Mouse (Mus musculus) adrenal gland (tissue): Measurements from ENCODE around the gene Slc35f4.

Source experiments
- intact Hi-C: fragments of 180-260 bp; cut with DNase I; formaldehyde crosslinking; loops from one replicate; pipeline ENCODE4 v1.15.1; 2025

Gene Slc35f4

GRCm38 (mm10) chr14:49348897-49349250 is 177.0 kb downstream of the Slc35f4 start:
- intact Hi-C loops = loop anchor here (2.0 kb wide), 1 partner anchor 110 kb away; no protein-coding TSS in a partner anchor

GRCm38 (mm10) chr14:49348164-49348896 is 177.5 kb downstream of the Slc35f4 start:
- intact Hi-C loops = loop anchor here (2.0 kb wide), 1 partner anchor 110 kb away; no protein-coding TSS in a partner anchor

GRCm38 (mm10) chr14:49345835-49346234 is 180.0 kb downstream of the Slc35f4 start:
- intact Hi-C loops = no loop called here

- intact Hi-C loops = no loop called here
Observed at GRCm38 (mm10) chr14:49337011-49337410, 188.8 kb downstream of the Slc35f4 start.

GRCm38 (mm10) chr14:49333841-49334240 is 192.0 kb downstream of the Slc35f4 start:
- intact Hi-C loops = no loop called here

GRCm38 (mm10) chr14:49316493-49316894 is 209.4 kb downstream of the Slc35f4 start:
- intact Hi-C loops = no loop called here

- intact Hi-C loops = no loop called here
Observed at GRCm38 (mm10) chr14:49313981-49314380, 211.9 kb downstream of the Slc35f4 start.

- intact Hi-C loops = no loop called here
Observed at GRCm38 (mm10) chr14:49313376-49313775, 212.5 kb downstream of the Slc35f4 start.

- intact Hi-C loops = no loop called here
Observed at GRCm38 (mm10) chr14:49311548-49311947, 214.3 kb downstream of the Slc35f4 start.

- intact Hi-C loops = no loop called here
Observed at GRCm38 (mm10) chr14:49311091-49311492, 214.8 kb downstream of the Slc35f4 start.

- intact Hi-C loops = no loop called here
Observed at GRCm38 (mm10) chr14:49309670-49310069, 216.2 kb downstream of the Slc35f4 start.

- intact Hi-C loops = no loop called here
Observed at GRCm38 (mm10) chr14:49308591-49308990, 217.3 kb downstream of the Slc35f4 start.

GRCm38 (mm10) chr14:49307842-49308241 is 218.0 kb downstream of the Slc35f4 start:
- intact Hi-C loops = no loop called here

GRCm38 (mm10) chr14:49305534-49306409 is 220.1 kb downstream of the Slc35f4 start:
- intact Hi-C loops = no loop called here

GRCm38 (mm10) chr14:49302271-49302857 is 223.5 kb downstream of the Slc35f4 start:
- intact Hi-C loops = no loop called here

GRCm38 (mm10) chr14:49300981-49301619 is 224.7 kb downstream of the Slc35f4 start:
- intact Hi-C loops = no loop called here

- intact Hi-C loops = no loop called here
Observed at GRCm38 (mm10) chr14:49300326-49300725, 225.5 kb downstream of the Slc35f4 start.

GRCm38 (mm10) chr14:49293802-49294449 is 231.9 kb downstream of the Slc35f4 start:
- intact Hi-C loops = no loop called here

- intact Hi-C loops = no loop called here
Observed at GRCm38 (mm10) chr14:49290029-49290745, 235.7 kb downstream of the Slc35f4 start.
